Mouse (Mus musculus) cortical plate, adult 2 months (tissue): ENCODE data around the gene Rbm34. TPM values are rescaled to one million over a fixed set of nuclear protein-coding genes. Genes with fewer than 3 reads are reported as not detected.

Source experiments
- H3K27ac ChIP-seq: fragments of 200-500 bp; 2 replicates; pipeline ENCODE4 v1.5.1; 2012; ENCODE audit warnings: low read length, control low read depth, inconsistent platforms; ENCODE audit not compliant: insufficient read depth
- H3K4me1 ChIP-seq: fragments of 200-500 bp; 2 replicates; pipeline ENCODE4 v1.6.1; 2011; ENCODE audit warnings: low read length; ENCODE audit not compliant: control insufficient read depth, insufficient read depth
- H3K4me3 ChIP-seq: fragments of 200-500 bp; 2 replicates; pipeline ENCODE4 v1.5.1; 2011; ENCODE audit warnings: mild to moderate bottlenecking, low read length, control low read depth; ENCODE audit not compliant: insufficient read depth
- CTCF ChIP-seq: fragments of 200-500 bp; IDR thresholded peaks from 2 replicates; pipeline ENCODE4 v1.5.1; 2011; ENCODE audit warnings: mild to moderate bottlenecking, control low read depth, low read length; ENCODE audit not compliant: insufficient read depth; ENCODE audit errors: extremely low read depth
- POLR2A ChIP-seq: fragments of 200-500 bp; IDR thresholded peaks from 2 replicates; pipeline ENCODE4 v1.6.1; 2011; ENCODE audit warnings: mild to moderate bottlenecking, low read length, control low read depth; ENCODE audit not compliant: insufficient read depth; ENCODE audit errors: extremely low read depth
- polyA plus RNA-seq: library from polyadenylated mRNA; depleted of rRNA; stranded (reverse); fragments of >200 nt; gene quantifications from 2 replicates; pipeline ENCODE4 v1.2.3, GENCODE M21; 2012

Gene Rbm34
- polyA plus RNA-seq, 1 experiment, result 9.3 TPM

DNA sequence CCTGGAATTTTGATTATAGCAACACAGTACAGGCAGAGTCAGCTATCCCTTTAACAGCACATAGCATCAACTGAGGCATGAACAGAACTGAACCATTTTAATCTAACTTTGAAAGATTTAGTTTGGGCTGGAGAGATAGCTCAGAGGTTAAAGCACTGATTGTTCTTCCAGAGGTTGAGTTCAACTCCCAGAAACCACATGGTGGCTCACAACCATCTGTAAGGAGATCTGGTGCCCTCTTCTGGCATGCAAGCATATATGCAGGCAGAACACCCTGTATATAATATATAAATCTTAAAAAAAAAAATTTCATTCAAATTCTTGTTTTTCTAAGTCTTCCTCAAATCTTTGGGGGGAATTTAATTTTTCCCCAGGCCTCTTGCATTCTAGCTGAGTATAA, 34.9 kb downstream of the Rbm34 start:
- Histone ChIP-seq H3K4me1 (peaks cover 2% of the 10 kb centered on the region; the same call in 1 of the 2 replicates), H3K4me3 (no peak overlapping the region), H3K27ac (no peak overlapping the region)
- TF ChIP-seq POLR2A (no peak), CTCF (peak; percentile 52)

DNA sequence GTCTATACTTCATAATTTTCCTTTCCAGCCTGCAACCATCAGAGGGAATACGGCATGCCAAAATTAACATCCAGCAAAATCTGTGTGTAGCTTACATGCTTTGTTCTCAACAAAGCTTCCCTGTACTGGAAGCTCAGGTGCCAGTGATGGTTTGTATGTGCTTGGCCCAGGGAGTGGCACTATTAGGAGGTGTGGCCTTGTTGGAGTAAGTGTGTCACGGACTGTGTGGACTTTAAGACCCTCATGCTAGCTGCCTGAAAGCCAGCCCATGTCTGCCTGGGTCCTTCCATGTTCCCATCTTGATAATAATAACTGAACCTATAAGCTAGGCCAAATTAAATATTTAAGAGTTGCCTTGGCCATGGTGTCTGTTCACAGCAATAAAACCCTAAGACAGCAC, 35.5 kb downstream of the Rbm34 start:
- Histone ChIP-seq H3K4me1 (peaks cover 1% of the 10 kb centered on the region; the same call in 1 of the 2 replicates), H3K27ac (no peak overlapping the region), H3K4me3 (no peak overlapping the region)
- TF ChIP-seq POLR2A, result no peak

GRCm38 (mm10) chr8:126932656-126933055, 38.2 kb downstream of the Rbm34 start:
- Histone ChIP-seq H3K4me1 (no peaks in the 10 kb centered on the region; the same call in 1 of the 2 replicates), H3K27ac (no peak overlapping the region), H3K4me3 (no peak overlapping the region)
- no peak for TF ChIP-seq POLR2A
- TF ChIP-seq CTCF, result no peak

DNA sequence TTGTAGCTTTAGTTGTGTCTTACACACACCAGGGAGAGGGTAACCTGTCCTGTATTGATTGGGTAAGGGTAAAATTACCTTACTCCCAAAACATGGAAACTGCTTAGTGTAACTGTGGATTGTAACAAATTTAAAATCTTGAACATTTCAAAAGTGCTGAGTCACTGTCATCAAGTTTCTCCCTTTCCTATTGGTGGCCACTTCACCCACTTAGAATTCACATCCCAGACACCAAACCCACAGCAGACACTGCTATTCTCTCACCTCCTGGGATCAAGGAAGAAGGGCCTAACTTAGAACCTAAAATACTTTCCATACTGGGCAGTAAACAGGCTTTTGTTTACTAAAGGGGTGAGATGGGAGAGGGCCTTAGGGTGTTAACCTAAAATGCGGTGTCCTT, 38.6 kb downstream of the Rbm34 start:
- H3K4me3 ChIP-seq, result no peak overlapping the region
- H3K27ac ChIP-seq, result no peak overlapping the region
- TF ChIP-seq POLR2A, result no peak
- TF ChIP-seq CTCF, result no peak
- H3K4me1 ChIP-seq, result no peaks in the 10 kb centered on the region; the same call in 1 of the 2 replicates

- H3K4me1 ChIP-seq, result no peaks in the 10 kb centered on the region; the same call in 1 of the 2 replicates
- no peak overlapping the region for H3K4me3 ChIP-seq
- TF ChIP-seq CTCF (peak; percentile 23; the same call in 1 of the 2 replicates), POLR2A (no peak)
- no peak overlapping the region for H3K27ac ChIP-seq
These were observed 39.2 kb downstream of the Rbm34 start for GRCm38 (mm10) chr8:126931720-126932119.

- no peak for TF ChIP-seq POLR2A
- TF ChIP-seq CTCF, result peak; percentile 64; the same call in 1 of the 2 replicates
- no peak overlapping the region for H3K27ac ChIP-seq
- H3K4me1 ChIP-seq, result no peaks in the 10 kb centered on the region; the same call in 1 of the 2 replicates
- no peak overlapping the region for H3K4me3 ChIP-seq
These were observed 41.2 kb downstream of the Rbm34 start for GRCm38 (mm10) chr8:126929607-126930161.

- TF ChIP-seq CTCF, result no peak
- 0 out of 2 replicates have a peak, but pooled peaks have one; percentile 7 for TF ChIP-seq POLR2A
- Histone ChIP-seq H3K4me1 (no peaks in the 10 kb centered on the region; the same call in 1 of the 2 replicates), H3K27ac (no peak overlapping the region), H3K4me3 (no peak overlapping the region)
These were observed 41.9 kb downstream of the Rbm34 start for GRCm38 (mm10) chr8:126928755-126929505.

- TF ChIP-seq POLR2A, result no peak
- TF ChIP-seq CTCF, result no peak
- Histone ChIP-seq H3K4me3 (no peak overlapping the region), H3K4me1 (no peaks in the 10 kb centered on the region; the same call in 1 of the 2 replicates), H3K27ac (no peak overlapping the region)
These were observed 42.8 kb downstream of the Rbm34 start for GRCm38 (mm10) chr8:126928028-126928427.

GRCm38 (mm10) chr8:126927058-126927457, 43.8 kb downstream of the Rbm34 start:
- TF ChIP-seq CTCF (peak; percentile 31; the same call in 1 of the 2 replicates), POLR2A (no peak)
- no peak overlapping the region for H3K27ac ChIP-seq
- H3K4me1 ChIP-seq, result no peaks in the 10 kb centered on the region
- no peak overlapping the region for H3K4me3 ChIP-seq

GRCm38 (mm10) chr8:126922981-126923380, 47.9 kb downstream of the Rbm34 start:
- no peak for TF ChIP-seq POLR2A
- no peak for TF ChIP-seq CTCF
- Histone ChIP-seq H3K4me3 (no peak overlapping the region), H3K4me1 (peaks cover 1% of the 10 kb centered on the region), H3K27ac (no peak overlapping the region)
